ENCODE assay signal across 19 mouse cellular contexts in genomic region chr2:124509479-124509878, GRCm38 (mm10).
DNase-seq lines count a peak whose midpoint lies in the region; TF ChIP-seq lines count a peak whose summit lies in the region.
"Had no signal": no experiment of that assay in that cellular context is flagged by ENCODE, and none has a peak within 500 bp of the region (broad histone marks: within the 10 kb centered on the region; RNA-seq: fewer than 3 reads in every experiment).

No protein-coding gene starts in this region.

- no peaks in the 10 kb centered on the region for H3K79me2 ChIP-seq in C2C12 (ENCODE audit: control insufficient read depth, insufficient read depth)

- DNase-seq in layer of hippocampus, adult 11-12 months (ENCODE audit: low spot score) = peak; percentile 41
- no peak for DNase-seq in layer of hippocampus, postnatal 10 days (ENCODE audit: low spot score in 2 of 2)
- peak; percentile 58 for DNase-seq in 3134 (ENCODE audit: extremely low read depth, insufficient read length, low spot score)
- peak; percentile 68 for DNase-seq in gonadal fat pad, adult 2 months (ENCODE audit: low read depth)
- no peak for DNase-seq in thymus, adult 2 months
- DNase-seq in gastrocnemius, postnatal 4 days (ENCODE audit: low spot score in 2 of 2) = no peak
- DNase-seq in thymus, postnatal 25 days = no peak
- DNase-seq: adrenal gland, postnatal 25 days; cerebellum, adult 9-10 months; gastrocnemius, adult 2 months; heart, adult 2 months had no signal

- no peak for TF ChIP-seq POLR2A in thymus, adult 2 months (IDR thresholded peaks at IDR 0.05; ENCODE audit: control insufficient read depth, extremely low read depth, insufficient read depth, low read length, poor library complexity)

- no peaks in the 10 kb centered on the region for H3K27me3 ChIP-seq in C2C12 (ENCODE audit: control insufficient read depth, insufficient read depth, insufficient read length)
- H3K27me3 ChIP-seq in thymus, adult 2 months (ENCODE audit: control insufficient read depth, insufficient read depth, low read length) = no peaks in the 10 kb centered on the region
- H3K27me3 ChIP-seq: CH12.LX; heart, embryonic 15.5 days; limb, embryonic 13.5 days; neural tube, embryonic 15.5 days had no signal

- no peak overlapping the region for H3K27ac ChIP-seq in thymus, adult 2 months (ENCODE audit: control insufficient read depth, insufficient read depth, low read length)
- H3K27ac ChIP-seq: gastrocnemius, adult 2 months; heart, adult 2 months; heart, embryonic 15.5 days; limb, embryonic 13.5 days; liver, embryonic 14.5 days; midbrain, embryonic 12.5 days; neural tube, embryonic 15.5 days; stomach, postnatal 0 days had no signal

- H3K4me3 ChIP-seq in C2C12 (ENCODE audit: insufficient read depth, poor library complexity, severe bottlenecking) = no peak overlapping the region
- no peak overlapping the region for H3K4me3 ChIP-seq in thymus, adult 2 months (ENCODE audit: control insufficient read depth, insufficient read depth, low read length)
- H3K4me3 ChIP-seq: gastrocnemius, adult 2 months; heart, adult 2 months; heart, embryonic 15.5 days; limb, embryonic 13.5 days; midbrain, embryonic 12.5 days; neural tube, embryonic 15.5 days had no signal

- H3K36me3 ChIP-seq in C2C12 (ENCODE audit: control insufficient read depth, insufficient read depth) = no peaks in the 10 kb centered on the region
- no peaks in the 10 kb centered on the region for H3K36me3 ChIP-seq in thymus, adult 2 months (ENCODE audit: control insufficient read depth, insufficient read depth, low read length)
- H3K36me3 ChIP-seq: heart, embryonic 15.5 days; limb, embryonic 13.5 days; midbrain, embryonic 12.5 days; neural tube, embryonic 15.5 days had no signal

- H3K4me1 ChIP-seq in thymus, adult 2 months (replicated peaks; ENCODE audit: control insufficient read depth, insufficient read depth, low read length) = no peaks in the 10 kb centered on the region
- H3K4me1 ChIP-seq: heart, embryonic 15.5 days; limb, embryonic 13.5 days had no signal

- H3ac ChIP-seq in C2C12 (ENCODE audit: control insufficient read depth, insufficient read length, low read depth) = no peak overlapping the region

- WGBS in thymus, adult 2 months = 84% methylated on average over 6 of the region's 6 CpGs

- no peak for TF ChIP-seq CTCF in C2C12 (IDR thresholded peaks at IDR 0.05; ENCODE audit: control insufficient read depth, insufficient read depth, insufficient read length)
- no peak for TF ChIP-seq CTCF in thymus, adult 2 months (IDR thresholded peaks at IDR 0.05; ENCODE audit: borderline replicate concordance, control insufficient read depth, extremely low read depth, insufficient read depth, low read length, poor library complexity)

- no peaks in the 10 kb centered on the region for H3K79me3 ChIP-seq in C2C12 (ENCODE audit: low read depth)

TF ChIP-seq in C2C12, 6 proteins besides CTCF, POLR2A, EP300 and RAD21:
- TF ChIP-seq USF1 (IDR thresholded peaks at IDR 0.05; ENCODE audit: low read depth) (no peak), MYOD1 (IDR thresholded peaks at IDR 0.05; ENCODE audit: control insufficient read depth, insufficient read length, low read depth) (peak; percentile 94), FOSL1 (IDR thresholded peaks at IDR 0.05; ENCODE audit: insufficient read depth, low read length, poor library complexity, severe bottlenecking) (peak; percentile 79), MAX (IDR thresholded peaks at IDR 0.05) (peak; percentile 83), CEBPB (IDR thresholded peaks at IDR 0.05; ENCODE audit: low read depth) (no peak)
TF ChIP-seq in C2C12: peak in this region for 3.

Comparison
In these comparisons a context has a peak if more than half of its experiments do, and no peak if none do; other contexts are left out.
1. DNase-seq: peak in layer of hippocampus, adult 11-12 months (single experiment), 3134 (single experiment) and gonadal fat pad, adult 2 months (single experiment); none in layer of hippocampus, postnatal 10 days (0 of 2), thymus, adult 2 months (single experiment), gastrocnemius, postnatal 4 days (0 of 2) and thymus, postnatal 25 days (single experiment).